Mouse (Mus musculus): ENCODE data around the gene Lyl1. TPM values are rescaled to one million over a fixed set of nuclear protein-coding genes. Genes with fewer than 3 reads are reported as not detected.

Lyl1 gene
- 5.8 and 6.0 TPM in 2 replicates for polyA plus RNA-seq (2015; fragmentation: Nextera tagmentation; extraction: Ambion mirVana)

DNA sequence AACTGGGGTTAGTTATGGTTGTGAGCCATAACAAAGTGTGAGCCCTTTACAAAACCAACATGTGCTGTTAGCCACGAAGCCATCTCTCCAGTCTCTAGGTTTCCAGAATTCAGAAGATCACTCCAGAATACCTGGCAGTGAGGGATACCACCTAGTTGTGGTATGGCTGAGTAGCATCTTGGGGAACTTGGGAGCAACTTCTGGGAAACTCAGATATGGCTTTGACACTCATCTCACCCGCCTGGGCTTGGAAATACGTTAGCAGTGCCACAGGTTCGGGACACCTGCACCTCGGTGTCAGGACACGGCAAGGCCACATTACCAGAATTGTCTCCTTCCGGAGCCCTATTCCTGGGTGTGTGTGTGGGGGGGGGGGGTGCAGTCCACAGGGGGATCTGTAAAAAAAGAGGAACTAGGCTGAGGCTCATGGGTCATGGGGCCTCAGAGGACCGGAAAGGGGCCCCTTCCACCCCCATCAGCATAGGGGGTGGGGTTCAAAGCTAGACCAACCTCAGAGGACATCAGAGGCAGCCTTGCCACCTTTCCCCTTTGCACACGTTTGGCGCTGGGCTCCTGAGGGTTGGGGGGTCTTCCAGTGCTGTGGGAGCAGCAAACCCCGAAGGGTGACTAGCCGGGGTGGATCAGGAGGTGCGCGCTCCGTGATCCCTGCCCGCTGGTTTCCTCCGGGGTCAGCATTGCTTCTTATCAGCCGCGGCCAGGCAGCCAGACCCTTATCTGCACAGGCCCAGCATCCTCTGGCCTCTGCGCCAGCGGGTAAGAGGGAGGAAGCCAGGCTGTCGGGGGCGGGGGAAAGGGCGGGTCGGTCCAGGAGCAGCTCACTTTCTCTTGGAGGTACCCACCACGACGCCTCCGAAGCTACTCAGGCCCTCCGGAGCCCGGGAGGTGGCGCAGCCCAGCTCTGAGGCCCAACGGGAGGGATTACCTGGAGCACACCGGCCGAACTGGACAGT, at the start of gene Lyl1:
Lyl1 (plus strand) TSS at position 517 of the 971 bp plus-strand sequence.
- ATAC-seq (ENCODE audit: insufficient number of reproducible peaks, low FRiP score, low TSS enrichment, low read depth) = no peak; the same call in 1 of the 2 replicates
- WGBS = 14% methylated on average over 34 of the region's 34 CpGs
- peak within 1 kb of the TSS; percentile 10; the same call in 1 of the 2 replicates for H3K4me3 ChIP-seq (replicated peaks)
- no peak within 1 kb of the TSS for H3K9ac ChIP-seq
- H3K36me3 ChIP-seq = peaks cover 42% of the 10 kb centered on the region
- H3K9me3 ChIP-seq (replicated peaks) = no peaks in the 10 kb centered on the region
- no peak within 1 kb of the TSS for H3K4me2 ChIP-seq (replicated peaks)
- H3K4me1 ChIP-seq = peaks cover 48% of the 10 kb centered on the region
- H3K27me3 ChIP-seq = peaks cover 37% of the 10 kb centered on the region
- H3K27ac ChIP-seq (replicated peaks) = peak within 1 kb of the TSS; percentile 49

DNA sequence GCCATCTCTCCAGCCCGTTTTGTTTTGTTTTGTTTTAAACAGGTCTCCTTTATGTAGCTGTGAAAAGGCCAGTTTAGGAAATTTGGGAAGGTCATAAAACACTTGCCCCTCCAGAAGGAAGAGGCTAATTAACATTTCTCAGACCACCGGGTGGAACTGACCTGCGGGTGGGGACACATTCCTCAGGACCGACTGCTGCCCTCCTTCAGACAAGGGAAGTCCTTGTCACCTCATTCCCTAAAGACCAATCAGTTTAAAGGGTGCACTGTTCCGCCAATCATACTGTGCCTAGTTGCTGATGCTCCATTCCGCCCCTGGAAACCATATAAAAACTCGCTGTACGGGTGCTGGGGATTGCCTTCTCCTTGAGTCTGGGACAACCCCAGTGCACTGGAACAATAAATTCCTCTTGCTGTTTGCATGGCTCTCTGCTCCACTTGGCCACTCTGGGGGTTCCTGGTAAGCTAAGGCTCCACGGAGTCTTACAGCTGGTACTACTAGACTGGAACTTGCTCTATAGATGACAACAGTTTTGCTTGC, 48.1 kb upstream of the Lyl1 start:
- H3K4me2 ChIP-seq (replicated peaks) = no peak overlapping the region
- no peaks in the 10 kb centered on the region for H3K36me3 ChIP-seq
- no peak overlapping the region for H3K4me3 ChIP-seq (replicated peaks)
- no peak overlapping the region for H3K9ac ChIP-seq
- H3K27me3 ChIP-seq = no peaks in the 10 kb centered on the region
- no peaks in the 10 kb centered on the region for H3K9me3 ChIP-seq (replicated peaks)
- H3K27ac ChIP-seq (replicated peaks) = no peak overlapping the region
- 49% methylated on average over 9 of the region's 9 CpGs for WGBS
- peaks cover 35% of the 10 kb centered on the region for H3K4me1 ChIP-seq
- no peak for ATAC-seq (ENCODE audit: insufficient number of reproducible peaks, low FRiP score, low TSS enrichment, low read depth)

DNA sequence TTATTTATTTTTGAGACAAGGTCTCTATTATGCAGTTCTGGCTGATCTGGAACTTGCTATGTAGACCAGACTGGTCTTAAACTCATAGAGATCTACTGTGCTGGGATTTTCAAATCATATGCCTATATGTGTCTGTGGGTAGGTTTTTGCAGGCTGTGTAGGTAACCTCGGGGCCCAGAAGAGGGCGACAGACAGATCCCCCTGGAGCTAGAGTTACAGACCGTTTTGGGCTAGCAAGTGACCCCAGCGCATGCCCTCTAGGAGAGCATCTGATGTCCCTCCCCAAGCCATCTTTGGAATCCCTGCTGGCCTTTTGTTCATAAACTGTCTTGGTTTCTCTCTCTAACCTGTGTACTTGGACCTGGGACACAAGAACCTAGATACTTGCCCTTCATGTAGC, 46.7 kb upstream of the Lyl1 start:
- peak overlapping the region; percentile 97 for H3K27ac ChIP-seq (replicated peaks)
- H3K36me3 ChIP-seq = no peaks in the 10 kb centered on the region
- H3K4me1 ChIP-seq = peaks cover 35% of the 10 kb centered on the region
- no peak overlapping the region for H3K4me3 ChIP-seq (replicated peaks)
- no peak overlapping the region for H3K4me2 ChIP-seq (replicated peaks)
- H3K9ac ChIP-seq = no peak overlapping the region
- 31% methylated on average over 4 of the region's 4 CpGs for WGBS
- no peak for ATAC-seq (ENCODE audit: insufficient number of reproducible peaks, low FRiP score, low TSS enrichment, low read depth)
- no peaks in the 10 kb centered on the region for H3K27me3 ChIP-seq
- H3K9me3 ChIP-seq (replicated peaks) = no peaks in the 10 kb centered on the region

GRCm38 (mm10) chr8:84655336-84656190, 45.7 kb upstream of the Lyl1 start:
- 2% methylated on average over 15 of the region's 15 CpGs for whole genome bisulfite sequencing
- Histone ChIP-seq H3K4me3 (replicated peaks) (peak overlapping the region; percentile 39), H3K36me3 (no peaks in the 10 kb centered on the region), H3K27me3 (no peaks in the 10 kb centered on the region), H3K9ac (peak overlapping the region; percentile 35), H3K4me2 (replicated peaks) (peak overlapping the region; percentile 70), H3K27ac (replicated peaks) (peak overlapping the region; percentile 97), H3K4me1 (peaks cover 45% of the 10 kb centered on the region), H3K9me3 (replicated peaks) (no peaks in the 10 kb centered on the region)
- peak; percentile 64 for ATAC-seq (ENCODE audit: insufficient number of reproducible peaks, low FRiP score, low TSS enrichment, low read depth)

GRCm38 (mm10) chr8:84656191-84656525, 45.1 kb upstream of the Lyl1 start:
- H3K9me3 ChIP-seq (replicated peaks) = no peaks in the 10 kb centered on the region
- peaks cover 51% of the 10 kb centered on the region for H3K4me1 ChIP-seq
- under 1% methylated on average over 10 of the region's 10 CpGs for WGBS

DNA sequence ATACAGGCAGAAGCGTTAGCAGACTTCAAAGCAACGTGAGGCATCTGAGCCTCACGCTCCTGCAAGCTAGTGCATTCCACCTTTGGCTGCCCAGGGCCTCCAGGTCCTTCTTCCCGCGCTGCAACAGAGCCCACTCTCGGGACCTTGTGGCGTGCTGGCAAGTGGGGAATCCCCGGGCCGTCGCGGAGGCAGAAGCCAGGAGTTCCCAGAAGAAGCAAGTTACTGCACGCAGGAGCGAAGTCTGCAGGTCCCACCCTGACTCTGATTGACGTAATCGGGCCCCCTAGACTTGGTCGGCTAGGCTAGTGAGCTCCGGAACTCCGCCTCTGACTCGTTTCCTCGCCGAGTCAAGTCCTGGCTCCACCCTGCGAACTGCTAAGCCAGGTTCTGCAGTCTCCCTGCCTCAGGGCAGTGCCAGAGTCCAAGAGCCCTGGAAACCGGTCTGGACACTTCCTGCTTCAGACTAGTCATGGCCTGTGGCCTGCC, 44.6 kb upstream of the Lyl1 start:
- peak overlapping the region; percentile 39 for H3K4me3 ChIP-seq (replicated peaks)
- peak overlapping the region; percentile 35; the same call in 1 of the 2 replicates for H3K9ac ChIP-seq
- peaks cover 56% of the 10 kb centered on the region for H3K4me1 ChIP-seq
- H3K9me3 ChIP-seq (replicated peaks) = no peaks in the 10 kb centered on the region
- H3K27ac ChIP-seq (replicated peaks) = peak overlapping the region; percentile 97
- no peaks in the 10 kb centered on the region for H3K27me3 ChIP-seq
- peak; percentile 64 for ATAC-seq (ENCODE audit: insufficient number of reproducible peaks, low FRiP score, low TSS enrichment, low read depth)
- 2% methylated on average over 23 of the region's 23 CpGs for WGBS
- H3K36me3 ChIP-seq = no peaks in the 10 kb centered on the region
- peak overlapping the region; percentile 70 for H3K4me2 ChIP-seq (replicated peaks)

More at GRCm38 (mm10) chr8:84656191-84656525, 45.1 kb upstream of the Lyl1 start:
- Histone ChIP-seq H3K27ac (replicated peaks) (peak overlapping the region; percentile 97), H3K4me2 (replicated peaks) (peak overlapping the region; percentile 70), H3K4me3 (replicated peaks) (peak overlapping the region; percentile 39), H3K36me3 (no peaks in the 10 kb centered on the region), H3K27me3 (no peaks in the 10 kb centered on the region), H3K9ac (peak overlapping the region; percentile 35)
- ATAC-seq (ENCODE audit: insufficient number of reproducible peaks, low FRiP score, low TSS enrichment, low read depth) = peak; percentile 30

DNA sequence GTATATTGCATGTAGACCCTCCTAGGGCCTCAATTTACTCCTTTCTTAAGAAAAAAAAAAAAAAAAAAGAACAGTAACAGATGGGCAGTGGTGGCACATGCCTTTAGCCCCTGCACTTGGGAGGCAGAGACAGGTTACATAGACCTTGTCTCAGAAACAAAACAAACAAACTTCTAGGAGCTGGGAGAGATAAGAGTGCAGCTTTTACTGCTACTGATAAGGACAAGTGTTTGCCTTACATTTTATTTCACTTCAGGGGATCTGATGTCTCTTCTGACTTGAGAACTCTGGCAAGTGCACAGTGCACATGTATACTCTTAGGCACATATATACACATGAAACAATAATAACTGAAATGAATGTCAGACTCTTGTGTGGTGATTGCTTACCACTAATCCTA, 44.1 kb upstream of the Lyl1 start:
- Histone ChIP-seq H3K4me2 (replicated peaks) (peak overlapping the region; percentile 70), H3K9me3 (replicated peaks) (no peaks in the 10 kb centered on the region), H3K4me1 (peaks cover 57% of the 10 kb centered on the region), H3K27ac (replicated peaks) (peak overlapping the region; percentile 97), H3K9ac (peak overlapping the region; percentile 35; the same call in 1 of the 2 replicates), H3K27me3 (no peaks in the 10 kb centered on the region), H3K4me3 (replicated peaks) (peak overlapping the region; percentile 39), H3K36me3 (no peaks in the 10 kb centered on the region)
- ATAC-seq (ENCODE audit: insufficient number of reproducible peaks, low FRiP score, low TSS enrichment, low read depth) = no peak

- no peak for ATAC-seq (ENCODE audit: insufficient number of reproducible peaks, low FRiP score, low TSS enrichment, low read depth)
- WGBS = 34% methylated on average over 4 of the region's 4 CpGs
- no peaks in the 10 kb centered on the region for H3K9me3 ChIP-seq (replicated peaks)
- H3K4me2 ChIP-seq (replicated peaks) = no peak overlapping the region
- no peaks in the 10 kb centered on the region for H3K36me3 ChIP-seq
- no peak overlapping the region for H3K4me3 ChIP-seq (replicated peaks)
- no peaks in the 10 kb centered on the region for H3K27me3 ChIP-seq
- no peak overlapping the region for H3K9ac ChIP-seq
- peaks cover 57% of the 10 kb centered on the region for H3K4me1 ChIP-seq
- peak overlapping the region; percentile 97 for H3K27ac ChIP-seq (replicated peaks)
These were observed 43.6 kb upstream of the Lyl1 start for GRCm38 (mm10) chr8:84657680-84658079.

GRCm38 (mm10) chr8:84658951-84659350, 42.3 kb upstream of the Lyl1 start:
- Histone ChIP-seq H3K36me3 (no peaks in the 10 kb centered on the region), H3K9ac (no peak overlapping the region), H3K4me3 (replicated peaks) (no peak overlapping the region), H3K4me2 (replicated peaks) (no peak overlapping the region), H3K4me1 (peaks cover 66% of the 10 kb centered on the region), H3K27ac (replicated peaks) (peak overlapping the region; percentile 97; the same call in 1 of the 2 replicates), H3K27me3 (no peaks in the 10 kb centered on the region), H3K9me3 (replicated peaks) (no peaks in the 10 kb centered on the region)
- ATAC-seq (ENCODE audit: insufficient number of reproducible peaks, low FRiP score, low TSS enrichment, low read depth) = no peak
- WGBS = 48% methylated on average over 1 of the region's 1 CpGs

DNA sequence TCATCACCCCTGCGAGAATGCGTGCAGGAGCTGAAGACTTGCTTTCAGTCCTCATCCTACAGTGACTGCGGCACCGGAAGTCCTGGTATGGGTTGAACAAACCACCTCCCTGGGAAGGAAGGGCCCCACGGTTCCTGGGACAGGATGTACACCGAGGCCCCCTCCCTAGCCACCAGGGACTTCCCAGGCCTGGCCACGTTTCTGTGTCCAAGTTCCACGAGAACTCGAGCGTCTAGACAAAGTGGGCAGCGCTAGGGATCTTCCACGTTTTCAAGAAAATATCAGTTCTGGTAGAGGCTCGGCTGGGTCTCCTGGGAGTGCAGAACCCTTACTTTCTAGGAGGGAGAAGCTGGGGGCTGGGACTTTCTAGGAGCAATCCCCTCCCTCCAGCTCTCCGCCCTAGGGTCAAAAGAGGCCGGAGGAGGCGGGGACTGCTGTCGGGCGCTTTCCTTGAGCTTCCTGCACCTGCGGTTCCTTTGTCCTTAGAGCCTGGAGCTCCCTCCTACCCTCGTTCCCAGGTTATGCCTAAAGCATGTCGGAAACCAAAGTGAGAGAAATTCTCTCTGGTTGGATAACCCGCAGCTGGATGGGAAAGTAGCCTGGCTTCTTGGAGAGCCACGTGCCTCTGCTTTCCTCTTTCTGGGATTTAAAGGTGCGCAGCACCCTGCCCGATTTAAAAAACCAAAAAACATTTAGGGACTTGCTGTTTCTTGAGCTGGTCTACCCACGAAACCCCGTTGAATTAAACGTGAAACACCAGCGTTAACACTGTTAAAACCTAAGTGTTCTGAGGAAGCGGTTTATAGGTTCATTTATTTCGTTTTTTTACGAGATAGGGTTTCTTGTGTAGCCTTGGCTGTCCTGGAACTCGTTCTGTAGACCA, 41.1 kb upstream of the Lyl1 start:
- Histone ChIP-seq H3K4me1 (peaks cover 62% of the 10 kb centered on the region), H3K36me3 (no peaks in the 10 kb centered on the region), H3K27ac (replicated peaks) (peak overlapping the region; percentile 97), H3K9ac (peak overlapping the region; percentile 86; the same call in 1 of the 2 replicates), H3K4me2 (replicated peaks) (peak overlapping the region; percentile 81), H3K4me3 (replicated peaks) (peak overlapping the region; percentile 60), H3K27me3 (no peaks in the 10 kb centered on the region), H3K9me3 (replicated peaks) (no peaks in the 10 kb centered on the region)
- WGBS = 3% methylated on average over 33 of the region's 33 CpGs
- no peak for ATAC-seq (ENCODE audit: insufficient number of reproducible peaks, low FRiP score, low TSS enrichment, low read depth)

Measured in embryonic facial prominence, embryonic 15.5 days (tissue).